Mouse (Mus musculus) midbrain, postnatal 0 days (tissue): ENCODE results near the gene Cyp39a1. TPM values are rescaled to one million over a fixed set of nuclear protein-coding genes. Genes with fewer than 3 reads are reported as not detected.
A peak's percentile ranks its signal among the peaks of the same experiment; 100 is the strongest.

Experiments used
- ATAC-seq: fragments of 200-750 bp; cut with Nextera tagmentation; 2 replicates; pipeline ENCODE4 v1.8.0; 2017; ENCODE audit warnings: moderate number of reproducible peaks, mild to moderate bottlenecking, moderate TSS enrichment, moderate library complexity; ENCODE audit not compliant: low FRiP score
- DNase-seq: peaks from one replicate; pipeline ENCODE4 v3.0.0-alpha.2; 2015; ENCODE audit warnings: low spot score
- H3K27ac ChIP-seq: fragments of 300-500 bp; sonication (generic); 2 replicates; pipeline ENCODE4 v1.5.1; 2014; ENCODE audit warnings: low read depth, mild to moderate bottlenecking, low read length, mixed read lengths
- H3K27me3 ChIP-seq: fragments of 300-500 bp; sonication (generic); 2 replicates; pipeline ENCODE4 v1.6.1; 2014; ENCODE audit warnings: low read length, control low read depth, mixed read lengths; ENCODE audit not compliant: insufficient read depth
- H3K36me3 ChIP-seq: fragments of 300-500 bp; sonication (generic); 2 replicates; pipeline ENCODE4 v1.6.1; 2014; ENCODE audit warnings: low read length, control low read depth, mixed read lengths; ENCODE audit not compliant: insufficient read depth
- H3K4me1 ChIP-seq: fragments of 300-500 bp; sonication (generic); 2 replicates; pipeline ENCODE4 v1.6.1; 2014; ENCODE audit warnings: mild to moderate bottlenecking, control low read depth, antibody characterized with exemption, low read length, mixed read lengths; ENCODE audit not compliant: insufficient read depth
- H3K4me2 ChIP-seq: fragments of 300-500 bp; sonication (generic); 2 replicates; pipeline ENCODE4 v1.6.1; 2014; ENCODE audit warnings: low read depth, mild to moderate bottlenecking, low read length, mixed read lengths; ENCODE audit not compliant: poor library complexity, severe bottlenecking
- H3K4me3 ChIP-seq: fragments of 300-500 bp; sonication (generic); 2 replicates; pipeline ENCODE4 v1.5.1; 2014; ENCODE audit warnings: low read depth, mild to moderate bottlenecking, low read length, moderate library complexity
- H3K9ac ChIP-seq: fragments of 300-500 bp; sonication (generic); replicated peaks from 2 replicates; pipeline ENCODE4 v1.6.1; 2014; ENCODE audit warnings: mild to moderate bottlenecking, low read length, moderate library complexity, mixed read lengths; ENCODE audit not compliant: poor library complexity, severe bottlenecking
- H3K9me3 ChIP-seq: fragments of 300-500 bp; sonication (generic); 2 replicates; pipeline ENCODE4 v1.6.1; 2016; ENCODE audit warnings: low read length, control low read depth
- CTCF ChIP-seq: IDR thresholded peaks from 2 replicates; pipeline ENCODE4 v1.5.1; 2016; ENCODE audit warnings: antibody characterized with exemption, mild to moderate bottlenecking
- WGBS: fragments of 180-500 bp; shearing (Covaris S2); extraction: QIAGEN DNeasy Blood & Tissue Kit; methylation state at CpG from one replicate; pipeline ENCODE4 v1.1.7; 2014; 5-methylcytosine and 5-hydroxymethylcytosine counted together
- polyA plus RNA-seq: library from polyadenylated mRNA; unstranded; fragments of >200 nt; fragmentation: Nextera tagmentation; extraction: Ambion mirVana; gene quantifications from 2 replicates; pipeline ENCODE4 v1.2.1, GENCODE M21; 2015
- total RNA-seq: library from RNA; depleted of rRNA; stranded (reverse); fragments of >200 nt; gene quantifications from 2 replicates; pipeline ENCODE4 v1.2.3, GENCODE M21; 2014; rRNA removed

The Cyp39a1 gene
- total RNA-seq = 1.3 and 1.5 TPM in 2 replicates
- polyA plus RNA-seq = 5.6 and 6.1 TPM in 2 replicates

- Histone ChIP-seq H3K9me3 (no peaks in the 10 kb centered on the region), H3K36me3 (peaks cover 2% of the 10 kb centered on the region; the same call in 1 of the 2 replicates), H3K27ac (peak within 1 kb of the TSS; percentile 79), H3K4me3 (peak within 1 kb of the TSS; percentile 91), H3K9ac (peak within 1 kb of the TSS; percentile 90), H3K27me3 (no peaks in the 10 kb centered on the region), H3K4me2 (peak within 1 kb of the TSS; percentile 82), H3K4me1 (no peaks in the 10 kb centered on the region)
- under 1% methylated on average over 17 of the region's 17 CpGs for WGBS
- peak; percentile 11 for DNase-seq
- no peak for ATAC-seq
- TF ChIP-seq CTCF = no peak
These were observed at the start of gene Cyp39a1 for GRCm38 (mm10) chr17:43667290-43667843. Cyp39a1 (plus strand) TSS chr17:43667425.

- no peak overlapping the region for H3K9ac ChIP-seq
- H3K4me2 ChIP-seq = no peak overlapping the region
- no peak for ATAC-seq
- no peaks in the 10 kb centered on the region for H3K27me3 ChIP-seq
- no peak overlapping the region for H3K4me3 ChIP-seq
- no peak for TF ChIP-seq CTCF
- no peak overlapping the region for H3K27ac ChIP-seq
- WGBS = 91% methylated on average over 9 of the region's 9 CpGs
- no peak for DNase-seq
- H3K9me3 ChIP-seq = 0 out of 2 replicates have a peak, but pooled peaks cover 3% of the 10 kb centered on the region
- H3K36me3 ChIP-seq = no peaks in the 10 kb centered on the region
- H3K4me1 ChIP-seq = no peaks in the 10 kb centered on the region
These were observed 48.1 kb upstream of the Cyp39a1 start for GRCm38 (mm10) chr17:43619156-43619555.

- no peak for DNase-seq
- Histone ChIP-seq H3K4me1 (no peaks in the 10 kb centered on the region), H3K9me3 (peaks cover 3% of the 10 kb centered on the region; the same call in 1 of the 2 replicates), H3K4me2 (no peak overlapping the region), H3K27ac (no peak overlapping the region), H3K4me3 (no peak overlapping the region), H3K36me3 (no peaks in the 10 kb centered on the region), H3K9ac (no peak overlapping the region), H3K27me3 (no peaks in the 10 kb centered on the region)
- 93% methylated on average over 10 of the region's 10 CpGs for WGBS
- ATAC-seq = no peak
- no peak for TF ChIP-seq CTCF
These were observed 45.1 kb upstream of the Cyp39a1 start for GRCm38 (mm10) chr17:43622076-43622475.

- Histone ChIP-seq H3K27me3 (peaks cover 17% of the 10 kb centered on the region), H3K4me3 (no peak overlapping the region), H3K4me1 (0 out of 2 replicates have a peak, but pooled peaks cover 6% of the 10 kb centered on the region), H3K9me3 (no peaks in the 10 kb centered on the region; the same call in 1 of the 2 replicates), H3K9ac (no peak overlapping the region), H3K4me2 (no peak overlapping the region), H3K27ac (no peak overlapping the region), H3K36me3 (no peaks in the 10 kb centered on the region)
- no peak for DNase-seq
- no peak for ATAC-seq
- TF ChIP-seq CTCF = no peak
- WGBS = 96% methylated on average over 10 of the region's 10 CpGs
These were observed 39.0 kb upstream of the Cyp39a1 start for GRCm38 (mm10) chr17:43628246-43628645.

- H3K4me3 ChIP-seq = peak overlapping the region; percentile 41
- H3K9ac ChIP-seq = peak overlapping the region; percentile 59; the same call in 1 of the 2 replicates
- H3K27ac ChIP-seq = no peak overlapping the region
- no peaks in the 10 kb centered on the region; the same call in 1 of the 2 replicates for H3K9me3 ChIP-seq
- DNase-seq (no peak), ATAC-seq (peak; percentile 15; the same call in 1 of the 2 replicates)
- peaks cover 17% of the 10 kb centered on the region for H3K27me3 ChIP-seq
- 25% methylated on average over 24 of the region's 24 CpGs for WGBS
- peak overlapping the region; percentile 69 for H3K4me2 ChIP-seq
- no peak for TF ChIP-seq CTCF
- 0 out of 2 replicates have a peak, but pooled peaks cover 6% of the 10 kb centered on the region for H3K4me1 ChIP-seq
- H3K36me3 ChIP-seq = no peaks in the 10 kb centered on the region
These were observed 38.2 kb upstream of the Cyp39a1 start for GRCm38 (mm10) chr17:43629026-43629495.
